Mouse (Mus musculus): ENCODE measurements at regions not wholly inside any gene's neighbourhood (a gene's known extent, or its start where the extent isn't known, plus 50 kb on each side); places are given as distances from the start of the nearest gene placed in this dataset.

- Histone ChIP-seq H3K27me3 (ENCODE audit: control insufficient read depth, insufficient read depth, low read depth, low read length) (no peaks in the 10 kb centered on the region), H3K9ac (ENCODE audit: low read length) (no peak overlapping the region), H3K9me3 (ENCODE audit: control insufficient read depth, low read length) (no peaks in the 10 kb centered on the region), H3K36me3 (ENCODE audit: control insufficient read depth, insufficient read depth, low read length) (no peaks in the 10 kb centered on the region), H3K4me2 (ENCODE audit: low read depth, low read length) (no peak overlapping the region), H3K4me1 (replicated peaks; ENCODE audit: control insufficient read depth, insufficient read depth, low read length) (peaks cover 31% of the 10 kb centered on the region), H3K27ac (ENCODE audit: low read length) (no peak overlapping the region; the same call in 1 of the 2 replicates), H3K4me3 (ENCODE audit: low read length) (no peak overlapping the region)
- ATAC-seq (ENCODE audit: low read depth) = no peak
- WGBS = 91% methylated on average over 2 of the region's 2 CpGs
Observed at GRCm38 (mm10) chr7:98768460-98768859, 65.6 kb downstream of the Thap12 start.

- ATAC-seq (ENCODE audit: low read depth) = peak; percentile 72
- 17% methylated on average over 1 of the region's 1 CpGs for WGBS
- H3K36me3 ChIP-seq (ENCODE audit: control insufficient read depth, insufficient read depth, low read length) = no peaks in the 10 kb centered on the region
- no peak overlapping the region for H3K4me2 ChIP-seq (ENCODE audit: low read depth, low read length)
- no peak overlapping the region for H3K9ac ChIP-seq (ENCODE audit: low read length)
- H3K9me3 ChIP-seq (ENCODE audit: control insufficient read depth, low read length) = no peaks in the 10 kb centered on the region
- H3K4me1 ChIP-seq (replicated peaks; ENCODE audit: control insufficient read depth, insufficient read depth, low read length) = peaks cover 31% of the 10 kb centered on the region
- H3K27ac ChIP-seq (ENCODE audit: low read length) = peak overlapping the region; percentile 80
- H3K4me3 ChIP-seq (ENCODE audit: low read length) = no peak overlapping the region
- no peaks in the 10 kb centered on the region for H3K27me3 ChIP-seq (ENCODE audit: control insufficient read depth, insufficient read depth, low read depth, low read length)
Observed at GRCm38 (mm10) chr7:98769111-98769734, 65.7 kb upstream of the Wnt11 start.

- peak; percentile 58; the same call in 1 of the 2 replicates for ATAC-seq (ENCODE audit: low read depth)
- Histone ChIP-seq H3K27ac (ENCODE audit: low read length) (peak overlapping the region; percentile 80), H3K9me3 (ENCODE audit: control insufficient read depth, low read length) (no peaks in the 10 kb centered on the region), H3K9ac (ENCODE audit: low read length) (peak overlapping the region; percentile 48), H3K27me3 (ENCODE audit: control insufficient read depth, insufficient read depth, low read depth, low read length) (no peaks in the 10 kb centered on the region), H3K4me1 (replicated peaks; ENCODE audit: control insufficient read depth, insufficient read depth, low read length) (peaks cover 31% of the 10 kb centered on the region), H3K36me3 (ENCODE audit: control insufficient read depth, insufficient read depth, low read length) (no peaks in the 10 kb centered on the region), H3K4me3 (ENCODE audit: low read length) (no peak overlapping the region), H3K4me2 (ENCODE audit: low read depth, low read length) (peak overlapping the region; percentile 40)
- WGBS = 10% methylated on average over 8 of the region's 8 CpGs
Observed at GRCm38 (mm10) chr7:98770257-98770890, 64.5 kb upstream of the Wnt11 start.

GRCm38 (mm10) chr7:98771134-98771775 is 63.7 kb upstream of the Wnt11 start:
- Histone ChIP-seq H3K4me2 (ENCODE audit: low read depth, low read length) (no peak overlapping the region), H3K36me3 (ENCODE audit: control insufficient read depth, insufficient read depth, low read length) (no peaks in the 10 kb centered on the region), H3K4me3 (ENCODE audit: low read length) (no peak overlapping the region), H3K9me3 (ENCODE audit: control insufficient read depth, low read length) (no peaks in the 10 kb centered on the region), H3K27ac (ENCODE audit: low read length) (peak overlapping the region; percentile 80; the same call in 1 of the 2 replicates), H3K27me3 (ENCODE audit: control insufficient read depth, insufficient read depth, low read depth, low read length) (no peaks in the 10 kb centered on the region), H3K9ac (ENCODE audit: low read length) (no peak overlapping the region), H3K4me1 (replicated peaks; ENCODE audit: control insufficient read depth, insufficient read depth, low read length) (peaks cover 36% of the 10 kb centered on the region)
- 55% methylated on average over 7 of the region's 7 CpGs for WGBS
- no peak for ATAC-seq (ENCODE audit: low read depth)

GRCm38 (mm10) chr7:98774597-98774996 is 60.3 kb upstream of the Wnt11 start:
- Histone ChIP-seq H3K4me2 (ENCODE audit: low read depth, low read length) (no peak overlapping the region), H3K4me3 (ENCODE audit: low read length) (no peak overlapping the region), H3K4me1 (replicated peaks; ENCODE audit: control insufficient read depth, insufficient read depth, low read length) (peaks cover 39% of the 10 kb centered on the region), H3K9ac (ENCODE audit: low read length) (no peak overlapping the region), H3K27ac (ENCODE audit: low read length) (peak overlapping the region; percentile 31; the same call in 1 of the 2 replicates), H3K9me3 (ENCODE audit: control insufficient read depth, low read length) (no peaks in the 10 kb centered on the region), H3K36me3 (ENCODE audit: control insufficient read depth, insufficient read depth, low read length) (no peaks in the 10 kb centered on the region), H3K27me3 (ENCODE audit: control insufficient read depth, insufficient read depth, low read depth, low read length) (no peaks in the 10 kb centered on the region)
- 51% methylated on average over 4 of the region's 4 CpGs for WGBS
- no peak for ATAC-seq (ENCODE audit: low read depth)

GRCm38 (mm10) chr7:98775031-98775430 is 59.9 kb upstream of the Wnt11 start:
- H3K27ac ChIP-seq (ENCODE audit: low read length) = peak overlapping the region; percentile 34
- no peaks in the 10 kb centered on the region for H3K36me3 ChIP-seq (ENCODE audit: control insufficient read depth, insufficient read depth, low read length)
- H3K4me2 ChIP-seq (ENCODE audit: low read depth, low read length) = no peak overlapping the region
- H3K27me3 ChIP-seq (ENCODE audit: control insufficient read depth, insufficient read depth, low read depth, low read length) = no peaks in the 10 kb centered on the region
- no peaks in the 10 kb centered on the region for H3K9me3 ChIP-seq (ENCODE audit: control insufficient read depth, low read length)
- H3K4me1 ChIP-seq (replicated peaks; ENCODE audit: control insufficient read depth, insufficient read depth, low read length) = peaks cover 35% of the 10 kb centered on the region
- no peak overlapping the region for H3K4me3 ChIP-seq (ENCODE audit: low read length)
- no peak overlapping the region for H3K9ac ChIP-seq (ENCODE audit: low read length)
- ATAC-seq (ENCODE audit: low read depth) = peak; percentile 41
- WGBS = 26% methylated on average over 8 of the region's 8 CpGs

GRCm38 (mm10) chr7:98777304-98777849 is 57.5 kb upstream of the Wnt11 start:
- ATAC-seq (ENCODE audit: low read depth) = peak; percentile 84
- 47% methylated on average over 3 of the region's 3 CpGs for WGBS
- Histone ChIP-seq H3K4me2 (ENCODE audit: low read depth, low read length) (no peak overlapping the region), H3K9ac (ENCODE audit: low read length) (no peak overlapping the region; the same call in 1 of the 2 replicates), H3K4me1 (replicated peaks; ENCODE audit: control insufficient read depth, insufficient read depth, low read length) (peaks cover 20% of the 10 kb centered on the region), H3K27me3 (ENCODE audit: control insufficient read depth, insufficient read depth, low read depth, low read length) (no peaks in the 10 kb centered on the region), H3K9me3 (ENCODE audit: control insufficient read depth, low read length) (no peaks in the 10 kb centered on the region), H3K27ac (ENCODE audit: low read length) (peak overlapping the region; percentile 76), H3K4me3 (ENCODE audit: low read length) (no peak overlapping the region), H3K36me3 (ENCODE audit: control insufficient read depth, insufficient read depth, low read length) (no peaks in the 10 kb centered on the region)

- Histone ChIP-seq H3K4me3 (ENCODE audit: low read length) (no peak overlapping the region), H3K36me3 (ENCODE audit: control insufficient read depth, insufficient read depth, low read length) (no peaks in the 10 kb centered on the region), H3K4me1 (replicated peaks; ENCODE audit: control insufficient read depth, insufficient read depth, low read length) (peaks cover 31% of the 10 kb centered on the region), H3K4me2 (ENCODE audit: low read depth, low read length) (no peak overlapping the region), H3K9ac (ENCODE audit: low read length) (no peak overlapping the region), H3K9me3 (ENCODE audit: control insufficient read depth, low read length) (no peaks in the 10 kb centered on the region), H3K27ac (ENCODE audit: low read length) (no peak overlapping the region), H3K27me3 (ENCODE audit: control insufficient read depth, insufficient read depth, low read depth, low read length) (no peaks in the 10 kb centered on the region)
- ATAC-seq (ENCODE audit: low read depth) = peak; percentile 26; the same call in 1 of the 2 replicates
- WGBS = 19% methylated on average over 5 of the region's 5 CpGs
Observed at GRCm38 (mm10) chr7:98778929-98779328, 56.0 kb upstream of the Wnt11 start.

- ATAC-seq (ENCODE audit: low read depth) = peak; percentile 15; the same call in 1 of the 2 replicates
- Histone ChIP-seq H3K4me2 (ENCODE audit: low read depth, low read length) (no peak overlapping the region), H3K9ac (ENCODE audit: low read length) (no peak overlapping the region), H3K4me3 (ENCODE audit: low read length) (no peak overlapping the region), H3K9me3 (ENCODE audit: control insufficient read depth, low read length) (no peaks in the 10 kb centered on the region), H3K27me3 (ENCODE audit: control insufficient read depth, insufficient read depth, low read depth, low read length) (no peaks in the 10 kb centered on the region), H3K27ac (ENCODE audit: low read length) (peak overlapping the region; percentile 90), H3K36me3 (ENCODE audit: control insufficient read depth, insufficient read depth, low read length) (no peaks in the 10 kb centered on the region), H3K4me1 (replicated peaks; ENCODE audit: control insufficient read depth, insufficient read depth, low read length) (peaks cover 28% of the 10 kb centered on the region)
- 32% methylated on average over 5 of the region's 5 CpGs for WGBS
Observed at GRCm38 (mm10) chr7:98783521-98783920, 51.4 kb upstream of the Wnt11 start.

Measured in lung, embryonic 16.5 days (tissue).